Mouse (Mus musculus) WW6 (cell line): Measurements from ENCODE around the gene Gpank1.

Experiments
- DNase-seq: peaks from one replicate; pipeline ENCODE4 v3.0.0-alpha.2; 2013; ENCODE audit warnings: low read depth, low spot score

Gpank1 gene

DNA sequence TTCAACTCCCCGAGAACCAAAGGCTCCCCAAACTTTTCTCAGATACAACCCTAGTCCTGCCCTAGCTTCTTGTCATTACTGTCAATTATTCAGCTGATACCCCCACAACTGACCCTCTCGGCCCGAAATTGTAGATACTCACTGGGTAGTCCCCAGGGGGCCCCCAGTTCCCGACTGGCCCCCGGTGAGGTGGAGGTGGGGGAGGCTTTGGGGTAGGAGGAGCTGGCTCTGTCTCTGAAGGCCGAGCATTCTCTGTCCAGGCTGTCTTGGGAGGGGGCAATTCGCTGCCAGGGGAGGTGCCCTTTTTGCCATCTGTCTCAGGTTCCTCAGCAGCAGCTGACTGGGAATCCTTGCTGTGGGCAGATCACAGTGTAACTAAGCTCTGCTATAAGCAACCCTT is 38.4 kb downstream of the Gpank1 start:
- no peak for DNase-seq

DNA sequence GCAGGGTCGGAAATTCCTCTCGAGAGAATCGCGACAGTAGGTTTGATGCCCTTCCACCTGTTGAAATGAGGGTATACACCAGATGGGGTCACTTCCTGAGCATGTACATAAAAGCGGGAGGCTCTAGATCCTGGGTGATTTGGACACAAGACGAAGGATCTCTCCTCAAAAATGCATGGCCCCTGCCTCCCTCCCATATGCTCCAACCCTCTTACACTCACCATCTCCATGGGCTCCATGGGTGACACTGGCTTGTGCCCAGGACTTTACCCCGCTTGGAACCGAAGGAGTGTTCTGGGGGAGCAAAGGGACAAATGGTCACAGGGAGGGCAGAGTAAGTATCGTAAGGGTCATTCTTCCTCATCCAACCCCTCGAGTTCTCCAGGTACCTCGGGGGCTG is 40.2 kb downstream of the Gpank1 start:
- no peak for DNase-seq

DNA sequence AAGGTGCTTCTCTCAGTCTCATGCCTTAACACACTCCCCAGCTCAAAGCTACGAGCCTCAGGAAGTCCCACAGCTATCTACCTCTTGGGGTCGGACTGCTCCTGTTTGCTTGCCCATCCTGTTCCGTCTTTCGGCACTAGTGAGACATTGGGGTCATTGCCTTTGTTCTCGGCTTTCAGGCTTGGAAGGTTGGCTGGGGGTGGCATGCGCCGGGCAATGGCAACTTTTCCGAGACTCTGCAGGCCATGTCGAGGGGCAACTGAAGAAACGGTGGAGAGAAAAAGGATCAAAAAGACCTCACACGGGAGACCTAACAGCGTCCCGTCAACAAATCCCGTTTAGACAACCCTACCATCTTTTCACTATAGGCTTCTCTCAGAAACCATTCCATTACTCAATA is 40.9 kb downstream of the Gpank1 start:
- DNase-seq: no peak

DNA sequence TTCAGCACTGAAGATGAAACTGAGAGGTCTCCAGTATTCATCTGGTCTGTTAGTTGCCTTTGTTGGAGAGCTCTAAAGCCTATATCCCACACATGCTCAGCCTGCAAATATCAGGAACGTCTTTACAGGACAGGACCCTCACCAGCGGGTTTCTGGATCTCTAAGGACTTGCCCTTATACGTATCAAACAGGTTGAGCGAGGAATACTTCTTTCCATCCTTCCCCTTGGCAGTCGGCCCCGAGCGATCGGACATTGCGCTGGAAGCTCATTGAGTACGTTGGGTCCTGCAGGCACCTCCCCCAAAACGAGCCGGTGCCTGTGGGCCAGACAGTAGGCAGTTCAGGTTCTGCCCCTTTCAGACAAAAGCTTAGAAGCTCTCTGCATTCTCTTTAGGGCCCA is 41.5 kb downstream of the Gpank1 start:
- no peak for DNase-seq

DNA sequence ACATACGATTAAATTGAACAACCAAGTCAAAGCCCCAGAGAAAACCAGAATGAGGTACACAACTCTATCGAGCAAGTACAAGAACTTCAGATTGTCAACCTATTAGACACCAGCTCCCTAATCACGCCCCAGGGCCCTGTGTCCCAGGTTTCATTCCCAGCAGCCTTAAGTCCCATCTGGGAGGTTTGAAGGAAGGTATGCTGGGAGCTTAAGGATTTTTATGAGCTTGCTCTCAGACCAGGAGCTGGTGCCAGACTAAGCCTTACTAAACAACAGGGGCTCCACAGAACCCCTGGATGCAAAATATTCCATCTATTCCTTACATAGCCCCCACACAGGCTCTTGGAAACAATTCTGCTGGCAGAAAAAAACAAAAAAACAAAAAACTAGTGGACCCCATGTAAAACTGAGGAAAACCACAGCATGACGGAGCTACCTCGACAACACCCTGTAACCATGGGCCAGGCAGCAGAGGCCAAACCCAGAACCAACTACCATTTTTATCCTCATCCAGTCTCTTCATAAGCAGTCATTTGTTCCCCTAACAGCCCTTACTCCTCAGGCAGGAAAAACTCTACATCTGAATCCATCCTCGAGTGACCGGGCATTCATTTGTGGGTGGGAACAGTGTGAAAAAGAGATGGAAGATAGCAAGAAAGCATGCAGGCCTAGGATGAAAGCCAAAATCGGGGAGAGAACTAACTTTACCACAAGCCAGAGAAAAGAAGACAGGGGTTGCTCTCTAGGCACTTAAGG is 42.2 kb downstream of the Gpank1 start:
- no peak for DNase-seq

DNA sequence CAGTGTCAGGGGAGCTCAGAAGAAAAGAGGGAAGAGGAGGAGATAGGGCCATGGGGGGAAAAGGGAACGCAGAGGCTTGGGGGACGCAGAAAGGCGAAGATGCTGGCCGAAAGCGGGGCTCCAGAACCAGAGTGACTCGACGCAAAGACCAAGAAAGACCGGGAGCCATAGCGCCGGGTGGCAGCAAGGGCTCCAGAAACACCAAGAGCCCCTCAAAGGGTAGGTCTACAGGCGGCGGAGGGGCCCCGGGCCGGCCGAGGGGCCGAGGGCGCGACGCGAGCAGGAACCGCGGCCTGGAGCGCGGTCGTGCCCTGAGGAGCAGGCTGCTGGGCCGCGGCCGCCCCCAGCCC is 42.9 kb downstream of the Gpank1 start:
- DNase-seq: no peak

DNA sequence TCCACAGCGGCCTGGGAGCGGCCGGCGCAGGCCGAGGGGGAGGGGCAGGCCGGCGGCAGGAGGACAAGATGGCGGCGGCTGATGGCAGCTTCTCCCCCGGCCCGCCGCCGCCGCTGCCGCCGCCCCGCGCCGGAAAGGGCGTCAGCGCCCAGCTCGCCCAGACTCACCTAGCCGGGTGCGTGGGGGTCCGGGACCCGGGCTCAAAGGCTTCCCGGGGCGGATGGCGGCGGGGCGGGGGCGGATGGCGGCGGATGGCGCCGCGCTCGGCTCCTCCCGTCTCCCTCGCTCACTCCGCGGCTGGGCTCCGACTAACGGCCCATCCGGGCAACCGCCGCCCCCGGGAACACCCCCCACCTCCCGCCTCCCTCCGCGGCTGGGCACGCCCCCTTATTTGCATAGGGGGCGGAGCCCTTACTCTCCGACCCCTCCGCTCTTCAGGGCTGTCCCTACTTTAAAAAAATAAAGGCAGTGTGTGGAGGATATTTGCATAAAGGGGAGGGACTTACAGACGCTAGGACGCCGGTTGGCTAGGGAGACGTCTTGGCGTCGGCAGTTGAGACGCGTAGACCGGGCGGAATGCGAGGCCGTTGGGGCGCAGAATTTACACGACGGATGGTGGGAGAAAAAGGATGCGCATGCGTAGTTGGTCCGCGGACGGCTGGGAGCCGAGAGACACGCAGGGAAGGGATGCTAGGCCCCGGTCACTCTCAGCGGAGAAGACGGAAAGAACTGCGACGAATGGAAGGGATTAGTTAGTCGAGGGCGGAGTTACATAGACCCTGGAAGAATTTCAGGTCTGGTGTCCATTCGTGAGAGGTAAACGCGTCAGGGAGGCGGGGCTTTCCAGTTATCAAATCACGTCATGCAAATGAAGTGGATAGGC is 43.6 kb downstream of the Gpank1 start, which contains the start of gene Prrc2a:
TSS of gene Prrc2a (minus strand) at position 330 of the 883 bp plus-strand sequence.
- DNase-seq: peak; percentile 96

DNA sequence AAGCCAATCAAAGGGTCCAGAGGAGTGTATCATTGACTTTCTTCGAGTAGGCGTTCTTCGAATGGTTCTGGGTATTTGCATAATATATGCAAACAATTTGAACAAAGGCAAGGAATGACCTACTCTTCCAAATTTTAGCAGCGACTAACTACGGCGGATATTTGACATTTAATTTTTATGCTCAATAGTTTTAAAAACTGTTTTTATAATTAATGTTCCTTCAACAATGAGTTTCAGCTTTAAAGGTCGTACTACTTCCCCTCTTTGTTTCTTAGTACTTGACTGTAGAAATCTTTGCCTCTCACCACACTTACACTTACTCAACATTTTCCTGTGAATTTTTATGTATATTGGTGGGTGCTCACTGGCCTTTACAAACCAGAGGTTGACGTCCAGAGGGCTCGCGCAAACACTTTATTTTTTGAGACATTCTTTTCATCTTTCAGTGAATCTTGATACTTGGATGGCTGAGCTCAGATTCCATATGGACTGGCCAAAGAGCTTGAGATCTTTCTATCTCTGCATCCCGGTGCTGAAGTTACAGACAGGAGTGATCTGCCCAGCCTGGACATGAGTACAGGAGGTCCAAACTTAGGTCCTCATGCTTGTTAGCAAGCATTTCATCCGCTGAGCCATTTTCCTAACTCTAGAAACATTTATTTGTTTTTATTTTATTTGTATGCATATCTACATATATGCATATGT is 44.3 kb downstream of the Gpank1 start:
- no peak for DNase-seq

DNA sequence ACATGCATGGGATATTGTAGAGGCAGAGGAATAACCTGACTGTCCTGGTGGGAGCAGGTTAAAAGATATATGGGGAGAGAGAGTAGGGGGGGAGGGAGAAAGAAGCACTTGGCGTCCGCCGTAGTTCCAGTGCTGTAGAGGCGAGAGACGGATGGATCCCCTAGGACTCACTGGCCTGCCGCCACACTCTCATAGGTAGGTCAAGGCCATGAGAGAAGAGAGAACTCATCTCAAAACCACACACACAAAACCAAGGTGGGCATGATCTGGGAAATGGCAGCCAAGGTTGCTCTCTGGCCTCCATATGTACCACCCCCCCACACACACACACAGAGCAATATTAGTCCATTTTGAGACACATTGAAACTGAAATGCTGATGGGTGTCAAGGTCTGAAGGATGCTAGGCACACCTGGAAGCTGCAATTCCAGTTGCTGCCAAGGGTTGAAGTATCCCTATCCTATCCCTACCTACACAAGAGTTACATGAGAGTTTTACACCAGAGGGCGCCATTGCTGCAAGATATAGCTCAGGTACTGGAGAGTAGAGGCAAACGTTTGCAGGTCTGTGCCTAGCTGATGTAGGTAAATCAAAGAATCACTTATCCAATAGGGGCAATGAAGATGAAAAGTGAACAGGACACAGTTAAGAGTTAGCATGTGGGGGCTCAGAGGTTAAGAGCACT is 45.2 kb downstream of the Gpank1 start:
- peak; percentile 86 for DNase-seq

DNA sequence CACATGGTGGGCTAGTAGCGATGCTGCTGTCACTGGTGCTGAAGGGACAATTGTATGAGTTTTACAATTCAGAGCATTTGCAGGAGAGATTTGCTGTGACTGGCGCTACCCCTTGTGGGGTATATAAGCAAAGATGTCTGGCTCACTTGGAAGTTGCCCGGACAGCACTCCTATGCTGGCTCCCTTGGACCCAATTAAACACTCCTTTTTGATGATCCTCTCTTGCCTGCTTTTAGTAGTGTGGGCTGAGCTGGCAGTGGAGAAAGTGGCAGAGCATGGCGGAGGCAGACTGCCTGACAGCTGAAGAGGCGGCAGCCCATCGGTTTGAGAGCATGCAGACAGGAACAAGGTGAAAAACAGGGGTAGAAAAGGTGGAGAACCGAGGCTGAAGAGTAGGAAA is 46.5 kb downstream of the Gpank1 start:
- no peak for DNase-seq

DNA sequence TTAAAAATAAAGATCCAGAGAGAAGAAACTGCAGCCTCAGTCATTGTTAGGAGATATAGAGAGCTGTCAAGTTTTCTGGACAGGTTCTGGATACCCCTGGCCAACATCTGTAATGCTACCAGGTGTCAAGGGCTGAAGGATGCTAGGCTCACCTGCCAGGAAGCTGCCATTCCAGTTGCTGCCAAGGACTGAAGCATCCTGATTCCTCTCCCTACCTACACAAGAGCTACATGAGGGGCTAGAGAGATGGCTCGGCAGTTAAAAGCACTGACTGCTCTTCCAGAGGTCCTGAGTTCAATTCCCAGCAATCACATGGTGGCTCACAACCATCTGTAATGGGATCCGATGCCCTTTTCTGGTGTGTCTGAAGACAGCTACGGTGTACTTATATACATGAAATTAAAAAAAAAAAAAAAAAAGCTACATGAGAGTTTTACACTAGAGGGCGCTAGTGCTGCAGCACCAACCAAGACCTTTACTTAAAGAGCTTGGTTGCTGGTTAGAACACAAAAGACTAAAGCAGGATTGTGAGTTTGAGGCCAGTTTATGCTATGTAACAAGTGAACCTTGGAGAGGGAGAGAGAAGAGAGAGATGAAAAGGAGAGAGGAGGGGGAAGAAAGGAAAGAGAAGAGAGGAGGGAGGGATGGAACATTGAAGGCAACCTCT is 47.4 kb downstream of the Gpank1 start:
- no peak for DNase-seq

DNA sequence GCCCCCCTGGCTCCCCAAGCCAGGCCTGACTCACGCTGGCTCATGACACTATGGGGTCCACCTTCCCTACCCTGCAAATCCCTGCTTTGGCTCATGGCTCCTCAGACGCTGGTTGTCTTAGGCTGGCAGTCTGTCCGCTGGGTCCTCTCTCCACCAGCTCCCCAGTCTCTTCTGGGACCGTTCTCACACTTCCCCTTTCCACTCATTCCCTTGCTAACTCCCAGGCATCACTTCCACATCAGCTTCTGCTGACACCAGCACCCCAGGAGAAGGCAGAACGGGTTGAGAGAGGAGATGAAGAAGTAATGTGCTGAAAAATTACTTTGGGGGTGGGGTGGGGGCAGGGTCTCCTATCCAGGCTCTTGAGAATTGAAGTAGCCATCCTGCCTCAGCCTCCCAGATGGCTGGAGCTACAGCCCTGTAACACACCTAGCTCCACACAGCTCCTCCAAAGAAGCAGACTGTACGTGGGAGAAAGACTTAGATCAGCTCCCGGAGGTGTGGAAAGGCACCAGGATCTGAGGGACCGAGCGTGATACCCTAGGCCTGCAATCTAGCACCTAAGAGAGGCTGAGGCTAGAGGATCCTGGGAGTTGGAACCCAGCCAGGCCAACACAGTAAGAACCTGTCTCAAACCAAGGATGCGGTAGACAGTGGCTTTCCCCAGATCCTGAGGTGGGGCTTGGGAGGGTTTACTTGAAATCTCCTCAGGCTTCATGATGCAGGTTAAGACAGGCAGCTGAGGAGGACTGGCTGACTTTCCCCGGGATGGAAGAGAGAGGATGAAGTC is 51.4 kb downstream of the Gpank1 start:
- DNase-seq: no peak

DNA sequence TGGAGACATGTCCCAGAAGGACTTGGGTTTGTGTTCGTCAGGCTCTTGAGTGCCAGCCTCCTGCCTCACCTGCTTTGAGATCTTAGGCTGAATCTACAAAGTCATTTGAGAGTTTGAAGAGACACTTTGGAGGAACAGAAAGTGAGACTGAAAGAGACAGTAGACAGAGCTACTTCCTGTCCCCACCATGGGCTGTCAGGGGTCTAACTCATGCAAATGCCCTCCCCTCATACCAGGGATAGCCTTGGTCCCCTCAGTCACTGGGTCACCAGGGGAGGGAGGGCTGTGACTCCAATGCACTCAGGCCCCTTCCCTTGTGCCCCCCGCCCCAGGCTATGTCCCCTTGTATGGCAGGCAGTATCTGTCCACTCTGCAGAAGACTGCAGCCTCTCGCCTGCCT is 52.1 kb downstream of the Gpank1 start:
- DNase-seq: no peak
